Mouse (Mus musculus) midbrain, postnatal 0 days (tissue): ENCODE data around the gene Gja5. TPM values are rescaled to one million over a fixed set of nuclear protein-coding genes. Genes with fewer than 3 reads are reported as not detected.

ENCODE experiments used
- ATAC-seq: fragments of 200-750 bp; cut with Nextera tagmentation; 2 replicates; pipeline ENCODE4 v1.8.0; 2017; ENCODE audit warnings: moderate number of reproducible peaks, mild to moderate bottlenecking, moderate TSS enrichment, moderate library complexity; ENCODE audit not compliant: low FRiP score
- DNase-seq: peaks from one replicate; pipeline ENCODE4 v3.0.0-alpha.2; 2015; ENCODE audit warnings: low spot score
- H3K27ac ChIP-seq: fragments of 300-500 bp; sonication (generic); 2 replicates; pipeline ENCODE4 v1.5.1; 2014; ENCODE audit warnings: low read depth, mild to moderate bottlenecking, low read length, mixed read lengths
- H3K27me3 ChIP-seq: fragments of 300-500 bp; sonication (generic); 2 replicates; pipeline ENCODE4 v1.6.1; 2014; ENCODE audit warnings: low read length, control low read depth, mixed read lengths; ENCODE audit not compliant: insufficient read depth
- H3K36me3 ChIP-seq: fragments of 300-500 bp; sonication (generic); 2 replicates; pipeline ENCODE4 v1.6.1; 2014; ENCODE audit warnings: low read length, control low read depth, mixed read lengths; ENCODE audit not compliant: insufficient read depth
- H3K4me1 ChIP-seq: fragments of 300-500 bp; sonication (generic); 2 replicates; pipeline ENCODE4 v1.6.1; 2014; ENCODE audit warnings: mild to moderate bottlenecking, control low read depth, antibody characterized with exemption, low read length, mixed read lengths; ENCODE audit not compliant: insufficient read depth
- H3K4me2 ChIP-seq: fragments of 300-500 bp; sonication (generic); 2 replicates; pipeline ENCODE4 v1.6.1; 2014; ENCODE audit warnings: low read depth, mild to moderate bottlenecking, low read length, mixed read lengths; ENCODE audit not compliant: poor library complexity, severe bottlenecking
- H3K4me3 ChIP-seq: fragments of 300-500 bp; sonication (generic); 2 replicates; pipeline ENCODE4 v1.5.1; 2014; ENCODE audit warnings: low read depth, mild to moderate bottlenecking, low read length, moderate library complexity
- H3K9ac ChIP-seq: fragments of 300-500 bp; sonication (generic); replicated peaks from 2 replicates; pipeline ENCODE4 v1.6.1; 2014; ENCODE audit warnings: mild to moderate bottlenecking, low read length, moderate library complexity, mixed read lengths; ENCODE audit not compliant: poor library complexity, severe bottlenecking
- H3K9me3 ChIP-seq: fragments of 300-500 bp; sonication (generic); 2 replicates; pipeline ENCODE4 v1.6.1; 2016; ENCODE audit warnings: low read length, control low read depth
- CTCF ChIP-seq: IDR thresholded peaks from 2 replicates; pipeline ENCODE4 v1.5.1; 2016; ENCODE audit warnings: antibody characterized with exemption, mild to moderate bottlenecking
- WGBS: fragments of 180-500 bp; shearing (Covaris S2); extraction: QIAGEN DNeasy Blood & Tissue Kit; methylation state at CpG from one replicate; pipeline ENCODE4 v1.1.7; 2014; 5-methylcytosine and 5-hydroxymethylcytosine counted together
- polyA plus RNA-seq: library from polyadenylated mRNA; unstranded; fragments of >200 nt; fragmentation: Nextera tagmentation; extraction: Ambion mirVana; gene quantifications from 2 replicates; pipeline ENCODE4 v1.2.1, GENCODE M21; 2015
- total RNA-seq: library from RNA; depleted of rRNA; stranded (reverse); fragments of >200 nt; gene quantifications from 2 replicates; pipeline ENCODE4 v1.2.3, GENCODE M21; 2014

The Gja5 gene
- total and polyA plus RNA-seq, 2 experiments from 2014 or later: 0.88 to 0.93 TPM

GRCm38 (mm10) chr3:97004509-97004908 is 100.0 kb downstream of the Gja5 start:
- TF ChIP-seq CTCF: no peak
- Histone ChIP-seq H3K9ac (no peak overlapping the region), H3K4me2 (no peak overlapping the region), H3K27ac (no peak overlapping the region), H3K27me3 (no peaks in the 10 kb centered on the region), H3K9me3 (no peaks in the 10 kb centered on the region), H3K36me3 (no peaks in the 10 kb centered on the region), H3K4me1 (no peaks in the 10 kb centered on the region), H3K4me3 (no peak overlapping the region)
- WGBS: 84% methylated on average over 4 of the region's 4 CpGs
- ATAC-seq (no peak), DNase-seq (no peak)

DNA sequence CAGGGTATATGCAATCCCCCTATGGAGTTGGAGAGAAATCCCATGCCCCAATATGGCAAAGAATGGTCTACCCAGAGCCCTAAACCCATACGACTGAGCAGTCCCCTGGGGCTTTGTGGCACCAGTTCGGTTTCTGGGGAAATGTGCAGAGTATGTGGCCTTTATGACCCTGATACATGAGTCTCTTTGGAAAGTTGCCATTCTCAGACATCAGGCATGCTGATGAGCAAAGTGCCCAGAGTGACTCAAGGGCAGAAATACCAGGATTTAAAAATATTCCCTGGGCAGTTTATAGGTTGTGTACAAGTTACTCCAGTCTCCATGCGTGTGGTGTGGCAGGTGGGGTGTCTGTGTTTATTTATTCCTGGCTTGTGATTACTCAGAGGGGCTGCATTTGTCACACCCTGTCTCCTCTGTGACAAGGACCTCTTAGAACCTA is 102.5 kb downstream of the Gja5 start:
- no peak overlapping the region for H3K27ac ChIP-seq
- H3K9me3 ChIP-seq: no peaks in the 10 kb centered on the region
- TF ChIP-seq CTCF: no peak
- H3K36me3 ChIP-seq: no peaks in the 10 kb centered on the region
- H3K27me3 ChIP-seq: no peaks in the 10 kb centered on the region
- H3K4me3 ChIP-seq: no peak overlapping the region
- no peak overlapping the region for H3K9ac ChIP-seq
- 69% methylated on average over 3 of the region's 3 CpGs for WGBS
- no peak for DNase-seq
- H3K4me1 ChIP-seq: no peaks in the 10 kb centered on the region
- no peak overlapping the region for H3K4me2 ChIP-seq
- ATAC-seq: no peak

DNA sequence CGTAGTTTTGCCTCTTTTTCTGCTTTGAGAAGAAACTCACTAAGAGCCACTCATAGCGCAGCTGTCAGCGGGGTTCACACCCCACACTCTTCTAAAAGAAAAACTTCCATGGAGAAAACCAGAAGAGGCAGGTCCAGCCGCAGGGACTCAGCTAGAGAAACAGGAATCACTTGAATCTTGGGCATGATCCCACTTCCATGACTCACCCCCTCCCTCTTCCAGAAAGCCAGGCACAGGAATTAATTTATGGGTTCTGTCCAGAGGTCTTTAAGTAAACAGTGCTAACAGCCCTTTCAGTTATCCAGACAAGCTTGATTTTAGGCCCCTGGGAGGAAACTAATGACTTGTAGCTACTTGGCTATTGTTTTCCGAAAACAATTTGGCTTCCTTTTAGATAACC is 120.7 kb downstream of the Gja5 start:
- no peak for ATAC-seq
- Histone ChIP-seq H3K9me3 (no peaks in the 10 kb centered on the region), H3K4me2 (no peak overlapping the region), H3K27me3 (no peaks in the 10 kb centered on the region), H3K36me3 (no peaks in the 10 kb centered on the region), H3K4me1 (no peaks in the 10 kb centered on the region), H3K27ac (no peak overlapping the region), H3K4me3 (no peak overlapping the region), H3K9ac (no peak overlapping the region)
- no peak for TF ChIP-seq CTCF
- no peak for DNase-seq
- WGBS: 77% methylated on average over 5 of the region's 5 CpGs

GRCm38 (mm10) chr3:97032053-97032496 is 127.6 kb downstream of the Gja5 start:
- Histone ChIP-seq H3K4me3 (peak overlapping the region; percentile 21), H3K4me1 (no peaks in the 10 kb centered on the region), H3K4me2 (peak overlapping the region; percentile 47), H3K36me3 (no peaks in the 10 kb centered on the region), H3K9me3 (no peaks in the 10 kb centered on the region), H3K9ac (peak overlapping the region; percentile 34; the same call in 1 of the 2 replicates), H3K27me3 (no peaks in the 10 kb centered on the region), H3K27ac (no peak overlapping the region)
- 2% methylated on average over 10 of the region's 10 CpGs for WGBS
- no peak for TF ChIP-seq CTCF
- no peak for DNase-seq
- ATAC-seq: no peak

GRCm38 (mm10) chr3:97035558-97035957 is 131.1 kb downstream of the Gja5 start:
- no peak for DNase-seq
- no peak overlapping the region for H3K27ac ChIP-seq
- ATAC-seq: no peak
- H3K36me3 ChIP-seq: no peaks in the 10 kb centered on the region
- no peak for TF ChIP-seq CTCF
- H3K9ac ChIP-seq: no peak overlapping the region
- H3K4me2 ChIP-seq: no peak overlapping the region
- H3K9me3 ChIP-seq: no peaks in the 10 kb centered on the region
- no peaks in the 10 kb centered on the region for H3K27me3 ChIP-seq
- WGBS: 90% methylated on average over 3 of the region's 3 CpGs
- no peaks in the 10 kb centered on the region for H3K4me1 ChIP-seq
- H3K4me3 ChIP-seq: no peak overlapping the region

DNA sequence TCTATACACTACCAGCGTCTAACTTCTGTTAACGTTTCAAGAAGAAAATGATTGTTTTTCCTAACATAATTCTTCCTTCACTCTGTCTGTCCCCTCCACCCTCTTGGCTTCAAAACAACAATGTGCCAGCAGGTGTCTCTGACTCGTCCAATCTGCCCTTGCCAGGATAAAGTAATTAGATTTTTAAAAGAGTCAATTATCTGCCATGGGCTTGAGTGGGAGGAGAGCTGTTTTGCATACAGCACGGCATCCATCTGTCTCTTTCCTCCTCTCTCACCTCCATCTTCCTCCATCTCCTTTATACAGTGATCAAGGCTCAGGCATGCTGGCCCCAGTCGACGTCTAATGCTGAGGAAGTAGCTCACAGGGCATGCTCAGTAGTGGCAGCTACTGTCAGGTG is 132.6 kb downstream of the Gja5 start:
- Histone ChIP-seq H3K9me3 (no peaks in the 10 kb centered on the region), H3K4me3 (no peak overlapping the region), H3K4me2 (no peak overlapping the region), H3K27ac (no peak overlapping the region), H3K27me3 (no peaks in the 10 kb centered on the region), H3K9ac (no peak overlapping the region), H3K36me3 (no peaks in the 10 kb centered on the region), H3K4me1 (no peaks in the 10 kb centered on the region)
- DNase-seq: no peak
- no peak for ATAC-seq
- WGBS: 45% methylated on average over 6 of the region's 6 CpGs
- no peak for TF ChIP-seq CTCF
